Mouse (Mus musculus): ENCODE results near the gene Frs2.
"Not testable (repeated sequence)": the region's sequence is repeated elsewhere in the genome, so short reads cannot be mapped to it uniquely, and the experiment has no call there.

Gene Frs2

DNA sequence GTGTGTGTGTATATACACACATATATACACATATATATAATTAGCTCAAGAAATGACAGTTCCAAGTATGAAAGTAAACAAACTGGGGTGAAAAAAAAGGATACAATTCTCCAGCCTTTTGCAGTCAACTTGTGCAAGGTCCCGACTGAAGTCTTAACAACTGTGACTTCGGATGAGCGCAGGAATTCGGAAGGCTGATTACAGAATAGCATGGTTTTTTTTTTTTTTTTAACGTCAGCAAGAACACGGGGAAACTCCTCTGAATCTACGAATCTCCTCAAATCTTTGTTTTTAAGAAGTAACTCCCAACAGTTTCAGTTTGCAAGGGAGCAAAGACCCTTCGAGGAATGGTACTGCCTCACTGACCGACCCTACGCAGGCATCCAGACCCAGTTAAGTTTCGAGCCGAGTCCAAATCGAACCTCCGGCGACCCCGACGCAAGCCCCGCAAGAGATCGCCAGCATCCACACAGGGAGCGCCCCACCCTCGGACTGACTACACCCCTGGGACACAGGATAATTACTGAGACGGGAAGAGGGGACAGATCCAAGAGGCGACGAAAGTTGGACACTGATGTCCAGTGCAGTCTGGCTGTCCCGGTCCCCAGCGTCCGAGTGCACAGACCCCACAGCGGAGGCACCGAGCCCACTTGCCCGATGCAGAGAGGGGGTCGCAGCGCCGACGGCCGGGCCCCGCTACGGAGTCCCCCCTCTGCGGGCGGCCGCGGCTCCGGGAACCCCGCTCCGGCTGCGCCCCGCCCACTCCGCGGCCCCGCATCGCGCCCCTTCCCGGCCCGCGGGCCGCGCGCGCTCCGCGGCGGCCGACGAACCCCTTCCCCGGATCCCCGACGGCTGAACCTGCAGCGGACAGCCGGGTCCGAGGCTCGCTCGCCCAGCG lies 622 bp downstream of the Frs2 start:
- intact Hi-C loops (cut with DNase I), result no loop called here

DNA sequence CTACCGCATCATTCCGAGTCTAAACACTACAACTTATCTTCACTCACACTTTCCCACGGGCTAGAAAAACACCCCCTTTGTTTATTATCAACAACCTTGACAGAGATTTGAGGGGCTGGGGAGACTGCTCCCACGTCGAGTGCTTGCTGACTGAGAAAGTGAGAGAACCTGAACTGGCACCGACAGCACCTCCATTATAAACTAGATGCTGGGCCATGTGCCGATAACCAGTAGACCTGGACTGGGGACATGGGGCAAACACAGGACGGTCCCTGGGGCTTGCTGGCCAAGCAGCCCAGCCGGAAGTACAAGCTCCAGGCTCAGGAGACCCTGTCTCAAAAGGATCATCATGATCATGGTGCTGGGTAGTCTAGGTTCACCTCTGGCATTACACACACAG lies 1.9 kb downstream of the Frs2 start:
- intact Hi-C loops (cut with DNase I), result no loop called here

DNA sequence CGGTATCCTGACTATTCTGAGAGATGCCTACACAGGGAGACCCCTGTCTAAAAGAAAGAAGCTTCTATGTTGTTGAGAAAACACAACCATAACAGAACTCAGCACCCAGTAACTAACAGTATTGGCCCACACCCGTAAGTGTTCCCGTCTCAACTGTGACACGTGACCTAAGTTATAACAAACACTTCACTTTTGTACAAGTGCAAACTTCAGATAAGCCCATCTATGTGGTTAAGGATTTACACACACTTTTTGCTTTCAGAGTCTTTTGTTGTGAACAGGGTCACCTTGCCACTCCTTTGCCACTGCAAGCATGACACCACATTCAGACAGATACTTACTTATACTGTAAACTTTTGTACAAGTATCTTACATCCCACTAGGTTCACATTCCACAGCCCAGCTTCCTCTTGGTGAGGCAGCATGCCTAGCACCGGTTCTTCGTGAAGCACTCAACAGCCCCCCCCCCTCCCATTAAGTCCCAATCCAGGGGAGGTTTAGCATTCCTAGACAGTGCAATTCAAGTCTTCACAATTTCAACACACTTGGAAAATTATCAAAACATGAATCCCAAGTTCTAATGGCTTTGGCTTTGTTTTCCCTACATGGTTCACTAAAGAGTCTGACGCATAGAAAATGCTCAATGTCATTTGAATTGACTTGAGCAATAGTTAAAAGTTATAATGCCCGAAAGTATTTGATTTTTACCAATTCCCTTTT lies 2.6 kb downstream of the Frs2 start:
- intact Hi-C loops (cut with DNase I), result no loop called here

DNA sequence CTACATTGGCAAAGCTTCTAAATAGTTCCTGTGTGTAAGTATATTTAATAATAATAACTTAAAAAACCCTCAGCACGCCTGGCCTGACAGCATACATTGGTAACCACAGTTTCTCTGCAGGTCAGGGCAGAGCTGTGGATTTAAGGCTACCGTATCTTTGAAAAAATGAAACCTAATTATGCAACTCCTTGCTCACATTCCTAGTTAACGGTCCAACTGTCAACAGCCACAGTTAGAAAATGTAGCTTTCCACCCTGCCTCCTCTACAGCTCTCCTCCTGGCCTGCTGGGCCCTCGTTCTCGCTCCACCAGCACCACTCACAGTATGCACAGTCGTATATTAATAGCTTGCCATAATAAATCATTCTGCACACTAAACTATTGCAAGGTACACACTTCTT lies 3.7 kb downstream of the Frs2 start:
- intact Hi-C loops (cut with DNase I), result no loop called here

DNA sequence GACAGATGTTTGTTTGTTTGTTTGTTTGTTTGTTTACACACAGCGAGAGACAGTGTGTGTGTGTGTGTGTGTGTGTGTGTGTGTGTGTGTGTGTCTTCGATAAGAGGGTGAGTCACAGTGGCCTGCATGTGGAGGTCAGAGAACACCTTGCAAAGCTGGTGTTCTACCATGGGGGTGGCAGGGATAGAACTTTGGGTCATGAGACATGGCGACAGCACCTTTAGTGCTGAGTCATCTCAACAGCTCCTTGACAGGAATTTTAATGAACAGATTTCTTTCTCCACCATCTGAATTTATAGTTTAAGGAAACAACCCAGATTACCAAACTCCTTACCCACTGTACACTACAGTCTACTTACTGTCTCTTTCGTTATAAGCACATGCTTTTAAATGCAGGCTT lies 4.3 kb downstream of the Frs2 start:
- intact Hi-C loops (cut with DNase I), result no loop called here

DNA sequence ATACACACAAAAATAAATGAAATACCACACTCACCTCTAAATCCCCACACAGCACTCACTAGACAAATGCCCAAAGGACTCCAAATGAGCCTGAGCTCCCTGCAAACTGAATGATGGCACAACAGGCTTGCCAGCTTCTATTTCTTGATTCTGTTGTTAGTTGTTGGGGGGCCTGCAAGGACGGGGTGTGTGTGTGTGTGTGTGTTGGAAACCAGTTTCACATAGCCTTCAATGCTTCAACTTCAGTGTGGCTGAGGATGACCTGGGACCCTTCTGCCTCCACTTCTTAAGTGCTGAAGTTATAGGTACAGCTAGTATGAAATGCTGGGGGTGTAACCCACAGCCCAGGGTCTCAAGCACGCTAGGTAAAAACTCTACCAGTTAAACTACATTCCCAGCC lies 5.0 kb downstream of the Frs2 start:
- intact Hi-C loops (cut with DNase I), result no loop called here

DNA sequence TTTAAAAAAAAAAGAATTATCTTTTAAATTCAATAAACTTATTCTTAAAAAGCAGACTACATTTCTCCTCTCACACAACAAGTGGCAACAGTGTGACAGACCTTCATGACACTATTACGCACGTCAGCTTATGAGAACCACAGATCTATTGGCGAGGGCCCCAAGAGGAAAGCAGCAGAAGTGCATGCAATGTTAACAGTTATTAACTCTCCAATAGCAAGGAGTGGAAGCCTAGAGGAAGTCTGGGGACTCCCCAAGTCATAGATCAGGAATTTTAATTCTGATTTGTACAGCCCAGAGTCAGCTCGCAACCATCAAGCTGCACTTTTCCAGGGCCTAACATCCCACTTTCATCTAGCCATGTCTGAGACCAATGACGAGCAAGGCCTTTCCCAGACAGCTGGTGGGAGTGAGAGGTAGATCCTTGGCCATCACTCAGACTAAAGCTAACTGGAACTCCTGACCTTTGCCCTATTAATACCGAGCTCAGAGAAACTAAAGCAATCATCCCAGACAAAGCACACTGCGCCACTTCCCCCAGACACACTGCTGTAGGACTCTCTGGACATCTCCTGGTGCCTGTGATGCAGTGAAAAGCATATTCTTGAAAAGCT lies 6.3 kb downstream of the Frs2 start:
- intact Hi-C loops (cut with DNase I), result no loop called here

DNA sequence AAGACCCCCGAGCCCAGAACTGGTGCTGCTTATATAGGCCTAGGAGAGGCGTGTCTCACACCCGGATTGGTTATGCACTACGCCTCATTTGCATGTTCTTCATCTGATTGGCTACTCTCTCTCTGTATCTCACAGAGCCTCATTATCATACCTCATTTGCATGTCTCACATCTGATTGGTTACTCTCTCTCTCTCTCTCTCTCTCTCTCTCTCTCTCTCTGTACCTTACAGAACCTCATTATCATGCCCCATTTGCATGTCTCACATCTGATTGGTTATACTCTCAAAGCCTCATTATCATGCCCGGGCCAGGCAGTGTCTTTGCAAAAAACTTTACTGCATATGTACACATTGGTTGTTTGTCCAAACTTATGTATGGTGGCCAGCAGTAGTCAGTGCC lies 16.8 kb downstream of the Frs2 start:
- intact Hi-C loops (cut with DNase I), result not testable (repeated sequence)

DNA sequence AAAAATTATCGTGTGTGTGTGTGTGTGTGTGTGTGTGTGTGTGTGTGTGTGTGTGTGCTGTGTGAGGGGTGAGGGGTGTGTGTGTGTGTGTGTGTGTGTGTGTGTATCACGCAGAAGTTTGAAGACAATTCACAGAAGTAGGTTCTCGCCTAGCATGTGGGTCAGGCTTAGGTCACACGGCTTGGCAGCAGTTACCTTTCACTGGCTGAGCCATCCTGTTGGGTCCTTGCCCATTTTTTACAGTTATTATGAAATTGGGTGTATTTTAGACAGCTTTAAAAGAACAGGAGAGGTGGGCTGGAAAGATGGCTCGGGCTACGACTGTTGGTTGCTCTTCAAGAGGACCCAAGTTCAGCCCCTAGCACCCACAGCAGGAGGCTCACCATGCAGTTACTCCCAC lies 18.3 kb downstream of the Frs2 start:
- intact Hi-C loops (cut with DNase I), result no loop called here

DNA sequence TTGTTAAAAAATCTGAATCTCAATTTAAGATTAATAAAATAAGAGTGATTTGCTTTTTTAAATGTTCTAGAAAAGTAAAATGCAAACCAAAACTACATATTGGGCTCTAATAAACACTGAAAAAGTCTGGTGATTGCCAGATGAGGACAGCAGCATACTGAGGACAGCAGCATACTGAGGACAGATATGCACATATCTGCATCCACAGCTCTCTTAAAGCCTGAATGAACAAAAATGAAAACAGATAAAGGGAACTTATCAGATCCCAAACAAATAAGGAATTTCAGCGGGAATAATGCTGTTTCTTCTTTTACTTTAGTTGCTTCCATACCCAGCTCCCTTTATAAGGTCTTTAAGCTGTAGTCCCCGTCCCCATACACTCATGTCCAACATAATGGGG lies 19.6 kb downstream of the Frs2 start:
- intact Hi-C loops (cut with DNase I), result no loop called here

DNA sequence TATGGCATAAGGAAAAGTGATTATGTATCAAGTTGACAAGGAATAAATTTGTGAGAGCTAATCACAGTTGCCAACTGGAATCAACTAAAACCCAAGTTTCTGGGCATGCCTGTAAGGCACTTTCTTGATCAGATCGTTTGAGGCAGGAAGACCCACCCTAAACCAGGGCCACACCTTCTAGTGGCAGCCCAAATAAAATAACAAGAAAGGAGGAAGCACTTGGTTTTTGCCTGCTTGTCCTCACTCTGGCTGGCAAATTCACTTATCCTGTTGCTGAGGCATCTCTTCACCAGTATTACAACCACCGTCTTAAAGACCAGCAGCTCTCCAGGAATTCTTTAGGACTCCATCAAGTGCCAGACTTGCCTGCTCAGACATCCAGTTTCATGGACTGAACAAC lies 20.9 kb downstream of the Frs2 start:
- intact Hi-C loops (cut with DNase I), result no loop called here

DNA sequence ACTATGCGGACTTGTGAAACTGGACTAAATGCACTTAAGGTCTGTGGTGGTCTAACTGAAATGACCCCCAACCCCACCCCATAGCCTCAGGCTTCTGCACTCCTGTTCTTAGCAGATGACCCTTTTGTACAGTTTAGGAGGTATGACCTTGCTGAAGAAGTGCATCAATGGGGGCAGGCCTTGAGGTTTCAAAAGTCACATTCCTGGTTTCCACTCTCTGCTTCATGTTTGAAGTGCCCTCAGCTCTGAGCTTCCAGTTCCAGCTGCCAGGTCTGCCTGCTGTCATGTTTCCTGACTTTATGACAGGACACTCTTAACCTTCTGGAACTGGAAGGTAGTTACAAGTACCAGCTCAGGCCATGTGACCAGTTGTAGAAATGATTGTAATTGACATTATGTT lies 21.6 kb downstream of the Frs2 start:
- intact Hi-C loops (cut with DNase I), result no loop called here

DNA sequence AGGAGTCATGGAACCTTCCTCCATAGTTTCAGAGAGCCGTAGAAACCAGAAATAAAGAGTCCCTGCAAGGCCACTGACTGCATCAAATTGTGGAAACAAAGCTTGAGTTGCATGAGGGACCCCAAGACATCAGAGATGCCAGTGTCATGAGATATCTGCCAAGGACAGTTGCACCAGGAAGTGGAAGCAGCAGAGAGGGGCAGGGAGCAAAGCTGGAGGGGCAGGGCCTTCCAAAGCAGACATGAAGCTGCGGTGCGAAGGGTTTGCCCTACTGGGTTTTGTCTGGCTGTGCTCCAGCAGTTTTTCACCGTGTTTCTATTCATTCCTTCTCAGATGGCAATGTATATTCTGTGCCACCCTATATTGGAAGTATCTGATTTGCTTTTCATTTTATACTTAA lies 22.1 kb downstream of the Frs2 start:
- intact Hi-C loops (cut with DNase I), result no loop called here

DNA sequence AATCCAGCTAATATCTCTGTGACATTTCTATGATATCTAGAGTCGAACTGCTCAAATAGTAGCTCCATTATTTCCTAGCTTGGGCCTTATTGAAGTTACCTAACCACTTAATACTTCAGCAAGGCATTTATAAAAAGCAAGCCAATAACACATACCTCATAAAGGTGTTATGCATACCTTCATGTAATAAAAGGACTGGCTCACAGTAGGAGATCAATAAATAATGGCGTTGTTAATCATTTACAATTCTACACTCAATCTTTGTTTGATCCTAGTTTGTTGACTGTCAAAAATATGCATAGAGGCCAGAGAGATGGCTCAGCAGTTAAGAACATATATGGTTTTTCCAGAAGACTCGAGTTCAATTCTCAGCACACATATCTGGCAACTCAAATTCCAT lies 26.9 kb downstream of the Frs2 start:
- intact Hi-C loops (cut with DNase I), result no loop called here

DNA sequence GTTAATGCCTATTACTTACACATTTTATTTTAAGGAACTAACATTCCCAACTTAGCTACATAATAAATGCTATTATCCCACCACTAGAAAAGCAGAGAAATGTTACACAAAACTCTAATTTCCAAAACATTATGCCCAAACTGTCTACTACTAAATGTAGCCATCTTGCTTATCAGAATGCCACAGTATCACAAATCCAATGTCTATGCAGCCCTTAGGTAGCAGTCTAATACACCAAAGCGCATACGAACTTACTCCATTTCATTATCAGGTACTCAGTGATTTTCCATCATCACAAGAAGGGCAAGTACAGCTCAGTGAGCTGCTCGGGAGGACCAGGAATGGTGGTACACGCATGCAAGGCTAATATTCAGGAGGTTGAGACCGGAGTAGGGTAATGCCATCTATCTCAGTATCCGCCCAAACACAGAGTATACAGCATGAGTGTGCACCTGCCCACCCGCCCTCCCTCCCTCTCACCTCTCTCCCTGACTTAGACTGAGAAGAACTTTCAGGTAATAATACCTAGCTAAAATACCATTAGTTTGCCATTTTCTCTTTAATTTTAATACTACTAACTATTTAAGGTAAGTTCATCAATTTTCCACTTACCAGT lies 28.2 kb downstream of the Frs2 start:
- intact Hi-C loops (cut with DNase I), result no loop called here

DNA sequence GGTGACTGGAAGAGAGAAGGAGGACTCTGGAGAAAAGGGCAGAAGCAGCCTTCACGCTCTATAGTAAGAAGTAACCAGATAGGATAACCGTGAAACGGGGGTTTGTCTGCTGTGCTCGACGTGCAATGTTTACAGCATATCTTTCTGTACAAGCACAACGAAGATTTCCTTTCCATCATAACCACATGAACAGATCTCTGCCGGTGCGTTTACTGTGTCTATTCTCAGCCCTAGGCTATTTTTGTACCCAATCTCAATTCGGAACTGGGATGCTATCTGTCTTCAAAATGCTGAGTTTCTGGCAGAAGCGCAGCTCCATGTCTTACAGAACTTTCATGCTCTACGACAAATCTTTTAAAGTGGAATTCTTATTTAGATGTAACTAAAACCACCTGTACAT lies 28.8 kb downstream of the Frs2 start:
- intact Hi-C loops (cut with DNase I), result no loop called here

DNA sequence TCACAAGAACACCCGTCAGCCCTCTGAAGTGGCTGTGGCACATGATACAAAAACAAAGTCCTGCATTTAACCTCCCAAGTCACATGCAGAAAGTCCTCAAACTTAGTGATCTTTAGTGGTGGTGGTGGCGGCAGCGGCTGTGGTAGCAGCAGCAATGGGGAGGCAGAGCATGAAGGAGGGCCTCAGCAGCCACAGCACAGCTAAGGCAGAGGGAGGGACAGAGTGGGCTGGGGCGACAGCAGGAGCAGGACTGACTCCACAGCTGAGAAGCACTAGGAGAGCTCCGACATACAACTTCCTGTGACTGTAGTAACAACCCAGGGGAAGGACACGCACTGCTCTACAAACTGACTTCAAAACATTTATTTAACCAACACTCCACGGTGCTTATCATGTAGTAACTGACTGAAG lies 29.9 kb downstream of the Frs2 start:
- intact Hi-C loops (cut with DNase I), result no loop called here

DNA sequence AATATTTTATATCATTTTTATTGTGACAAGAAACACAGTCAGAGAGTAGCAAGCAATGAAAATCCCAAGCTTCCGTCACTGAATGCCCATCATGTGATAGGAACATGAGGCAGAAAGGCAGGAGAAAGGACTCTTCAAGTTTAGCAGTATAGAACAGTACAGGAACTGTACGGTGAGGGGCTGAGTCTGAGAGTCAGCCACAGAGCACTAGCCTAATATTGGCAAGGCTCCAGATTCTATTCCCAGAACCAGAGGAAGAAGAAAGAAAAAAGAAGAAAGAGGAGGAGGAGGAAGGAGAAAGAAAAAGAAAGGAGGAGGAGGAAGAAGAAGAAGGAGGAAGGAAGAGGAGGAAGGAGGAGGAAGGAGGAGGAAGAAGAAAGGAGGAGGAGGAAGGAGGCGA lies 32.7 kb downstream of the Frs2 start:
- intact Hi-C loops (cut with DNase I), result no loop called here

DNA sequence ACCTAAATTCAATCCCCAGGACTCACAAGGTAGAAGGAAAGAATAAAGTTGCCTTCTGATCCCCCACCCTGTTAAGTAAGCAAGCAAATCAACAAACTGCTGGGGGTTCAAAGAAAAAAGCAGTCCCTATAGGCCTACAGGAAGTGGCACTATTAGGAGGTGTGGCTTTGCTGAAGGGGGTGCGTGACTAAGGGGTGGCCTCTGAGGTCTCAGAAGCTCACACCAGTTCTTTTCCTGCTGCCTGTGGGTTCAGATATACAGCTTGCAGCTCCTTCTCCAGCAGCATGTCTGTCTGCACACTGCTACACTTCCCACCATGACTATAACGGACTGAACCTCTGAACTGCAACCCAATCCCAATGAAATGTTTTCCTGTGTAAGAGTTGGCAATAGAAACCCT lies 35.8 kb downstream of the Frs2 start:
- intact Hi-C loops (cut with DNase I), result no loop called here

DNA sequence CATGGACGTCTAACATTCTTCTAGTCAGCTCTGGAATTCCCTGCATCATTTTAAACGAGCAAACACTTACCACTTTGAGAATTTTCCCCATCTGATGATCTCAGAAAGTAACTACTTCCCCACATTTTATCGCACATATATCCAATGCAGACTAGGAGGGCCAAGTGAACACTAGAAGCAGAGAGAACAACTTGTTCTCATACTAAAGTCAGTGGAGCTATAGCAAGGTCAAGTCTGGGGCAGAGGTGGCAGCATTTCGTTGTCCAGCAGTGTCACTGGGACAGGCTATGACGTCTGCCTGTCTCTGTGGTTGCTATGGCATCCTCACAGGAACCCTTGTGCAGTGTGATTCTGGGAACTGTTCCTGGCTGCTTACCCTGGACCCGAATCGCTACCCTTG lies 36.9 kb downstream of the Frs2 start:
- intact Hi-C loops (cut with DNase I), result no loop called here

DNA sequence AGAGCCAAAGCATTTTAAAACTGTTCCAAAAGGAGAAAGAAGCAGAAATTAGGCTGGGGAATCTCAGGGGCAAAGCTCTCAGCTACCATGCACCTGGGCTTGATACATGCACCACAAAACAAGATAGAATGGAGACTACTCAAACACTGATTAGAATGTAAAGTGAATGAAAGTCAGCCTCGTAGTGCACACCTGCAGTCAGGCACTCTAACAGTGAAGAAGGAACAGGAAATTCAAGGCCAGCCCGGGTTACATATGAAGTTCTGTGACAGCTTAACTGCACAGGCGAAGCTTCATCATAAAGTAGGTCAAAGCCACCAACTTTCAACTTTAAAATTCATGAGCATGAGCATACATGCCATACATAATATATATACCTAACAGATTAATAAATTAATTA lies 38.1 kb downstream of the Frs2 start:
- intact Hi-C loops (cut with DNase I), result no loop called here

DNA sequence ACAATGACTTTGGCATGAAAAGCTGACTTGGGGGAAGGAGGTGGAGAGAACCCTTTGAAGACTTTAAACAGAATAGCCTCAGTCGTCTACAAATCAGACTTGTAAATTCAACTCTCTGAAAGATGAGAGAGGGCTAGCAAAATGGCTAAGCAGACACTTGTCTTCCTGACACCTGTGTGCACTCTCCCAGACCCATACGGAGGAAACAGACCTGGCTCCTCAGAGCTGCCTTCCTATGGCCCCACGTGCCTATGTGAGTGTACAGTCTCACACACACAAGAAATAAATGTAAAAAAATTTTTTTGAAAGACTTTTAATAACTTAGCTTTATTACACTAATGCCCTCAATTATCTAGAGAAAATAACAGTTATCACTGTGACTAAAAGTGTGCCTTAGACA lies 41.6 kb downstream of the Frs2 start:
- intact Hi-C loops (cut with DNase I), result no loop called here

Data from adrenal gland (tissue).